Mouse (Mus musculus) midbrain, embryonic 11.5 days (tissue): ENCODE measurements at regions not wholly inside any gene's neighbourhood (a gene's known extent, or its start where the extent isn't known, plus 50 kb on each side); places are given as distances from the start of the nearest gene placed in this dataset.
A peak's percentile ranks its signal among the peaks of the same experiment; 100 is the strongest.

Experiments
- ATAC-seq: fragments of 200-750 bp; cut with Nextera tagmentation; 2 replicates; pipeline ENCODE4 v1.8.0; 2017; ENCODE audit warnings: moderate TSS enrichment, moderate library complexity; ENCODE audit not compliant: low FRiP score
- DNase-seq: peaks from one replicate; pipeline ENCODE4 v3.0.0; 2015; ENCODE audit warnings: low spot score; ENCODE audit errors: missing footprints
- H3K27ac ChIP-seq: fragments of 300-500 bp; sonication (generic); 2 replicates; pipeline ENCODE4 v1.5.1; 2014; ENCODE audit warnings: low read depth, low read length
- H3K27me3 ChIP-seq: fragments of 300-500 bp; sonication (generic); 2 replicates; pipeline ENCODE4 v1.6.1; 2014; ENCODE audit warnings: mild to moderate bottlenecking, low read length, moderate library complexity, mixed read lengths; ENCODE audit not compliant: control insufficient read depth, insufficient read depth
- H3K36me3 ChIP-seq: fragments of 300-500 bp; sonication (generic); 2 replicates; pipeline ENCODE4 v1.6.1; 2014; ENCODE audit warnings: mild to moderate bottlenecking, low read length, moderate library complexity, mixed read lengths; ENCODE audit not compliant: control insufficient read depth, insufficient read depth
- H3K4me1 ChIP-seq: fragments of 300-500 bp; sonication (generic); 2 replicates; pipeline ENCODE4 v1.6.1; 2014; ENCODE audit warnings: low read length; ENCODE audit not compliant: control insufficient read depth, insufficient read depth
- H3K4me2 ChIP-seq: fragments of 300-500 bp; sonication (generic); 2 replicates; pipeline ENCODE4 v1.6.1; 2014; ENCODE audit warnings: mild to moderate bottlenecking, moderate library complexity
- H3K4me3 ChIP-seq: fragments of 300-500 bp; sonication (generic); 2 replicates; pipeline ENCODE4 v1.5.1; 2014; ENCODE audit warnings: low read depth, low read length
- H3K9ac ChIP-seq: fragments of 300-500 bp; sonication (generic); 2 replicates; pipeline ENCODE4 v1.6.1; 2014; ENCODE audit warnings: low read length
- H3K9me3 ChIP-seq: fragments of 300-500 bp; sonication (generic); 2 replicates; pipeline ENCODE4 v1.6.1; 2016; ENCODE audit warnings: low read length; ENCODE audit not compliant: control insufficient read depth
- WGBS: fragments of 180-500 bp; shearing (Covaris S2); extraction: QIAGEN DNeasy Blood & Tissue Kit; methylation state at CpG from one replicate; pipeline ENCODE4 v1.1.7; 2014; 5-methylcytosine and 5-hydroxymethylcytosine counted together

GRCm38 (mm10) chr3:132453927-132454326, 175.7 kb upstream of the Gimd1 start:
- Histone ChIP-seq H3K27me3 (no peaks in the 10 kb centered on the region), H3K4me1 (no peaks in the 10 kb centered on the region), H3K4me3 (no peak overlapping the region), H3K9ac (no peak overlapping the region), H3K27ac (no peak overlapping the region), H3K4me2 (no peak overlapping the region), H3K36me3 (no peaks in the 10 kb centered on the region), H3K9me3 (no peaks in the 10 kb centered on the region)
- 55% methylated on average over 4 of the region's 4 CpGs for WGBS
- no peak for ATAC-seq
- no peak for DNase-seq

GRCm38 (mm10) chr3:132462348-132462959, 167.2 kb upstream of the Gimd1 start:
- Histone ChIP-seq H3K4me3 (no peak overlapping the region), H3K36me3 (no peaks in the 10 kb centered on the region), H3K4me1 (no peaks in the 10 kb centered on the region), H3K9ac (no peak overlapping the region), H3K9me3 (no peaks in the 10 kb centered on the region), H3K27me3 (no peaks in the 10 kb centered on the region), H3K4me2 (no peak overlapping the region), H3K27ac (no peak overlapping the region)
- DNase-seq (no peak), ATAC-seq (no peak)
- WGBS = 86% methylated on average over 5 of the region's 5 CpGs

GRCm38 (mm10) chr3:132471070-132471469, 158.6 kb upstream of the Gimd1 start:
- Histone ChIP-seq H3K27ac (no peak overlapping the region), H3K4me3 (no peak overlapping the region), H3K4me2 (no peak overlapping the region), H3K9me3 (no peaks in the 10 kb centered on the region), H3K9ac (no peak overlapping the region), H3K36me3 (no peaks in the 10 kb centered on the region), H3K27me3 (no peaks in the 10 kb centered on the region), H3K4me1 (no peaks in the 10 kb centered on the region)
- DNase-seq = no peak
- no peak for ATAC-seq
- 59% methylated on average over 4 of the region's 4 CpGs for WGBS

- no peaks in the 10 kb centered on the region for H3K36me3 ChIP-seq
- ATAC-seq = no peak
- no peaks in the 10 kb centered on the region for H3K27me3 ChIP-seq
- H3K9me3 ChIP-seq = no peaks in the 10 kb centered on the region
- 87% methylated on average over 5 of the region's 5 CpGs for WGBS
- H3K9ac ChIP-seq = no peak overlapping the region
- DNase-seq = peak; percentile 8
- no peak overlapping the region for H3K4me2 ChIP-seq
- no peaks in the 10 kb centered on the region for H3K4me1 ChIP-seq
- no peak overlapping the region for H3K27ac ChIP-seq
- H3K4me3 ChIP-seq = no peak overlapping the region
Measured at GRCm38 (mm10) chr3:132477768-132478167, 151.9 kb upstream of the Gimd1 start.

- no peak for ATAC-seq
- Histone ChIP-seq H3K9ac (no peak overlapping the region), H3K27ac (no peak overlapping the region), H3K4me2 (no peak overlapping the region), H3K9me3 (no peaks in the 10 kb centered on the region), H3K4me3 (no peak overlapping the region), H3K4me1 (no peaks in the 10 kb centered on the region), H3K27me3 (no peaks in the 10 kb centered on the region), H3K36me3 (no peaks in the 10 kb centered on the region)
- peak; percentile 10 for DNase-seq
- WGBS = 78% methylated on average over 2 of the region's 2 CpGs
Measured at GRCm38 (mm10) chr3:132479275-132479674, 150.3 kb upstream of the Gimd1 start.

- 88% methylated on average over 2 of the region's 2 CpGs for WGBS
- Histone ChIP-seq H3K36me3 (no peaks in the 10 kb centered on the region), H3K27ac (no peak overlapping the region), H3K9ac (no peak overlapping the region), H3K4me1 (no peaks in the 10 kb centered on the region), H3K4me2 (no peak overlapping the region), H3K27me3 (no peaks in the 10 kb centered on the region), H3K9me3 (no peaks in the 10 kb centered on the region), H3K4me3 (no peak overlapping the region)
- ATAC-seq = no peak
- DNase-seq = peak; percentile 68
Measured at GRCm38 (mm10) chr3:132484814-132485213, 144.8 kb upstream of the Gimd1 start.

GRCm38 (mm10) chr3:132485553-132485952, 144.1 kb upstream of the Gimd1 start:
- Histone ChIP-seq H3K27me3 (no peaks in the 10 kb centered on the region), H3K27ac (no peak overlapping the region), H3K9ac (no peak overlapping the region), H3K4me3 (no peak overlapping the region), H3K4me1 (no peaks in the 10 kb centered on the region), H3K36me3 (no peaks in the 10 kb centered on the region), H3K9me3 (no peaks in the 10 kb centered on the region), H3K4me2 (no peak overlapping the region)
- 91% methylated on average over 5 of the region's 5 CpGs for WGBS
- no peak for DNase-seq
- ATAC-seq = no peak

- no peaks in the 10 kb centered on the region for H3K27me3 ChIP-seq
- no peak overlapping the region for H3K27ac ChIP-seq
- H3K4me1 ChIP-seq = no peaks in the 10 kb centered on the region
- no peaks in the 10 kb centered on the region for H3K36me3 ChIP-seq
- H3K9me3 ChIP-seq = no peaks in the 10 kb centered on the region
- no peak overlapping the region for H3K4me2 ChIP-seq
- H3K9ac ChIP-seq = no peak overlapping the region
- WGBS = 21% methylated on average over 4 of the region's 4 CpGs
- ATAC-seq (peak; percentile 88), DNase-seq (peak; percentile 91)
- H3K4me3 ChIP-seq = no peak overlapping the region
Measured at GRCm38 (mm10) chr3:132506095-132506494, 123.5 kb upstream of the Gimd1 start.

- Histone ChIP-seq H3K4me2 (no peak overlapping the region), H3K4me1 (no peaks in the 10 kb centered on the region), H3K27me3 (no peaks in the 10 kb centered on the region), H3K9me3 (no peaks in the 10 kb centered on the region), H3K27ac (no peak overlapping the region), H3K36me3 (no peaks in the 10 kb centered on the region), H3K4me3 (no peak overlapping the region), H3K9ac (no peak overlapping the region)
- ATAC-seq = peak; percentile 40; the same call in 1 of the 2 replicates
- 28% methylated on average over 1 of the region's 1 CpGs for WGBS
- DNase-seq = no peak
Measured at GRCm38 (mm10) chr3:132510240-132510639, 119.4 kb upstream of the Gimd1 start.
